Mouse (Mus musculus): Measurements from ENCODE around the gene Pth2.

- TF ChIP-seq ZNF384 (IDR thresholded peaks at IDR 0.05; ENCODE audit: low read depth, low read length) (no peak), CHD2 (IDR thresholded peaks at IDR 0.05; ENCODE audit: low read depth, low read length) (no peak)
Measured at GRCm38 (mm10) chr7:45191803-45192363, 11.1 kb downstream of the Pth2 start.

All from ES-E14 (cell line).